Mouse (Mus musculus) granulocyte monocyte progenitor cell, adult 5-6 weeks (primary cell): ENCODE results near the gene Smoc1. TPM values are rescaled to one million over a fixed set of nuclear protein-coding genes. Genes with fewer than 3 reads are reported as not detected.

Experiments
- ATAC-seq: replicated peaks from 2 replicates; pipeline ENCODE4 v1.8.0; 2016; ENCODE audit warnings: mild to moderate bottlenecking, moderate TSS enrichment, inconsistent platforms; ENCODE audit not compliant: poor library complexity, severe bottlenecking
- total RNA-seq, 2 experiments: library from RNA; stranded (forward) in 1 of 2; stranded (reverse) in 1 of 2; fragments of 200-712, 200-1000 nt in 1 of 2; fragments of >200 nt in 1 of 2; fragmentation: Nextera tagmentation in 1 of 2; gene quantifications; 2 replicates each; pipeline ENCODE4 v1.2.3; 2014 to 2017

The Smoc1 gene
- total RNA-seq, 2 experiments from 2014 or later: 0.31 TPM; not detected in 1

- ATAC-seq: no peak
Observed at GRCm38 (mm10) chr12:81120301-81120700, 93.7 kb downstream of the Smoc1 start.

GRCm38 (mm10) chr12:81123793-81124192 lies 97.2 kb downstream of the Smoc1 start:
- no peak for ATAC-seq

GRCm38 (mm10) chr12:81126842-81127241 lies 100.2 kb downstream of the Smoc1 start:
- ATAC-seq: no peak

- ATAC-seq: no peak
Observed at GRCm38 (mm10) chr12:81128693-81129092, 102.1 kb downstream of the Smoc1 start.

- ATAC-seq: no peak
Observed at GRCm38 (mm10) chr12:81130692-81131091, 104.1 kb downstream of the Smoc1 start.

- no peak for ATAC-seq
Observed at GRCm38 (mm10) chr12:81131114-81131513, 104.5 kb downstream of the Smoc1 start.

- no peak for ATAC-seq
Observed at GRCm38 (mm10) chr12:81133055-81133665, 106.6 kb downstream of the Smoc1 start.

- no peak for ATAC-seq
Observed at GRCm38 (mm10) chr12:81138217-81138616, 111.6 kb downstream of the Smoc1 start.

GRCm38 (mm10) chr12:81139463-81139862 lies 112.9 kb downstream of the Smoc1 start:
- ATAC-seq: no peak

- ATAC-seq: no peak
Observed at GRCm38 (mm10) chr12:81140594-81141328, 114.2 kb downstream of the Smoc1 start.

GRCm38 (mm10) chr12:81141329-81141711 lies 114.7 kb downstream of the Smoc1 start:
- ATAC-seq: no peak

GRCm38 (mm10) chr12:81142231-81142630 lies 115.6 kb downstream of the Smoc1 start:
- ATAC-seq: no peak

GRCm38 (mm10) chr12:81144201-81144600 lies 117.6 kb downstream of the Smoc1 start:
- ATAC-seq: no peak

- no peak for ATAC-seq
Observed at GRCm38 (mm10) chr12:81146417-81147180, 120.0 kb downstream of the Smoc1 start.

GRCm38 (mm10) chr12:81147956-81148355 lies 121.3 kb downstream of the Smoc1 start:
- ATAC-seq: no peak

GRCm38 (mm10) chr12:81150917-81151316 lies 124.3 kb downstream of the Smoc1 start:
- no peak for ATAC-seq

GRCm38 (mm10) chr12:81152082-81152481 lies 125.5 kb downstream of the Smoc1 start:
- ATAC-seq: no peak

- no peak for ATAC-seq
Observed at GRCm38 (mm10) chr12:81155675-81156074, 129.1 kb downstream of the Smoc1 start.

- no peak for ATAC-seq
Observed at GRCm38 (mm10) chr12:81156841-81157240, 130.2 kb downstream of the Smoc1 start.

GRCm38 (mm10) chr12:81159947-81160346 lies 133.3 kb downstream of the Smoc1 start:
- no peak for ATAC-seq

- no peak for ATAC-seq
Observed at GRCm38 (mm10) chr12:81160425-81160824, 133.8 kb downstream of the Smoc1 start.
